Mouse (Mus musculus): ENCODE data around the gene Mapk8ip2. TPM values are rescaled to one million over a fixed set of nuclear protein-coding genes. Genes with fewer than 3 reads are reported as not detected.

Mapk8ip2 gene
- total and polyA plus RNA-seq, 3 experiments = 0.04 TPM; not detected in 2

- dilution Hi-C loops (cut with MboI; ENCODE audit: extremely low pct_ligation_motif_present, extremely low pct_unique_long_range_greater_than_20kb, low sequenced_read_pairs) (no loop called here), in situ Hi-C loops (cut with MboI; ENCODE audit: low pct_ligation_motif_present, low pct_unique_long_range_greater_than_20kb, low sequenced_read_pairs) (no loop called here)
- H3K36me3 ChIP-seq (replicated peaks in 1 of 2; ENCODE audit: control insufficient read depth in 1 of 2, insufficient read depth in 1 of 2, low read length in 1 of 2) = no peaks in the 10 kb centered on the region
- no peak overlapping the region for H3K27ac ChIP-seq (ENCODE audit: insufficient read depth, low read depth)
- H3K4me1 ChIP-seq (ENCODE audit: control insufficient read depth in 1 of 2, insufficient read depth in 2 of 2) = no peaks in the 10 kb centered on the region
- H3K27me3 ChIP-seq (replicated peaks) = peaks cover 12% of the 10 kb centered on the region
- H3K4me2 ChIP-seq (ENCODE audit: insufficient read depth, low read depth, poor library complexity, severe bottlenecking) = no peak overlapping the region
- H3K4me3 ChIP-seq (replicated peaks in 1 of 3; ENCODE audit: low read depth in 2 of 3, low read length in 2 of 3, poor library complexity in 1 of 3) = no peak overlapping the region
- H3K9ac ChIP-seq (ENCODE audit: insufficient read depth, low read depth) = no peak overlapping the region
- H3K9me3 ChIP-seq (replicated peaks; ENCODE audit: low read length) = peaks cover 15% of the 10 kb centered on the region
- TF ChIP-seq POLR2A (IDR thresholded peaks at IDR 0.05; ENCODE audit: low read depth, low read length) (no peak), MAFK (IDR thresholded peaks at IDR 0.05; ENCODE audit: insufficient replicate concordance, low read length) (no peak), ETS1 (conservative IDR thresholded peaks at IDR 0.05; ENCODE audit: low read depth, low read length) (no peak), GABPA (IDR thresholded peaks at IDR 0.05; ENCODE audit: insufficient replicate concordance, low read depth, low read length) (no peak), IRF4 (IDR thresholded peaks at IDR 0.05; ENCODE audit: low read depth, low read length) (no peak)
- no peak for DNase-seq (ENCODE audit: extremely low read depth)
- H3K79me2 ChIP-seq (replicated peaks; ENCODE audit: control insufficient read depth, extremely low read depth, insufficient read depth, poor library complexity, severe bottlenecking) = no peaks in the 10 kb centered on the region
These were observed 46.6 kb downstream of the Mapk8ip2 start for GRCm38 (mm10) chr15:89500221-89500791.

- dilution Hi-C loops (cut with MboI; ENCODE audit: extremely low pct_ligation_motif_present, extremely low pct_unique_long_range_greater_than_20kb, low sequenced_read_pairs) (no loop called here), in situ Hi-C loops (cut with MboI; ENCODE audit: low pct_ligation_motif_present, low pct_unique_long_range_greater_than_20kb, low sequenced_read_pairs) (no loop called here)
These were observed 47.6 kb downstream of the Mapk8ip2 start for GRCm38 (mm10) chr15:89501321-89501720.

GRCm38 (mm10) chr15:89504838-89505237 lies 51.1 kb downstream of the Mapk8ip2 start:
- no peak for TF ChIP-seq TBP (conservative IDR thresholded peaks at IDR 0.05; ENCODE audit: low read depth, low read length)
- Histone ChIP-seq H3K9me3 (replicated peaks; ENCODE audit: low read length) (peaks cover 7% of the 10 kb centered on the region), H3K79me2 (replicated peaks; ENCODE audit: control insufficient read depth, extremely low read depth, insufficient read depth, poor library complexity, severe bottlenecking) (no peaks in the 10 kb centered on the region), H3K4me1 (ENCODE audit: control insufficient read depth in 1 of 2, insufficient read depth in 2 of 2) (no peaks in the 10 kb centered on the region), H3K9ac (ENCODE audit: insufficient read depth, low read depth) (no peak overlapping the region), H3K4me2 (ENCODE audit: insufficient read depth, low read depth, poor library complexity, severe bottlenecking) (no peak overlapping the region), H3K36me3 (replicated peaks in 1 of 2; ENCODE audit: control insufficient read depth in 1 of 2, insufficient read depth in 1 of 2, low read length in 1 of 2) (no peaks in the 10 kb centered on the region), H3K27me3 (replicated peaks) (peaks cover 19% of the 10 kb centered on the region), H3K4me3 (replicated peaks in 1 of 3; ENCODE audit: low read depth in 2 of 3, low read length in 2 of 3, poor library complexity in 1 of 3) (no peak overlapping the region), H3K27ac (ENCODE audit: insufficient read depth, low read depth) (no peak overlapping the region)
- dilution Hi-C loops (cut with MboI; ENCODE audit: extremely low pct_ligation_motif_present, extremely low pct_unique_long_range_greater_than_20kb, low sequenced_read_pairs) = no loop called here
- in situ Hi-C loops (cut with MboI; ENCODE audit: low pct_ligation_motif_present, low pct_unique_long_range_greater_than_20kb, low sequenced_read_pairs) = no loop called here
- no peak for DNase-seq (ENCODE audit: extremely low read depth)

More at GRCm38 (mm10) chr15:89501321-89501720, 47.6 kb downstream of the Mapk8ip2 start:
- Histone ChIP-seq H3K4me2 (ENCODE audit: insufficient read depth, low read depth, poor library complexity, severe bottlenecking) (no peak overlapping the region), H3K9ac (ENCODE audit: insufficient read depth, low read depth) (no peak overlapping the region), H3K27ac (ENCODE audit: insufficient read depth, low read depth) (no peak overlapping the region), H3K9me3 (replicated peaks; ENCODE audit: low read length) (peaks cover 15% of the 10 kb centered on the region), H3K4me3 (replicated peaks in 1 of 3; ENCODE audit: low read depth in 2 of 3, low read length in 2 of 3, poor library complexity in 1 of 3) (no peak overlapping the region), H3K79me2 (replicated peaks; ENCODE audit: control insufficient read depth, extremely low read depth, insufficient read depth, poor library complexity, severe bottlenecking) (no peaks in the 10 kb centered on the region), H3K36me3 (replicated peaks in 1 of 2; ENCODE audit: control insufficient read depth in 1 of 2, insufficient read depth in 1 of 2, low read length in 1 of 2) (no peaks in the 10 kb centered on the region), H3K4me1 (ENCODE audit: control insufficient read depth in 1 of 2, insufficient read depth in 2 of 2) (no peaks in the 10 kb centered on the region), H3K27me3 (replicated peaks) (peaks cover 15% of the 10 kb centered on the region)
- TF ChIP-seq USF1 (IDR thresholded peaks at IDR 0.05; ENCODE audit: low read depth, low read length) = no peak
- no peak for TF ChIP-seq GABPA (IDR thresholded peaks at IDR 0.05; ENCODE audit: insufficient replicate concordance, low read depth, low read length)
- no peak for TF ChIP-seq ZC3H11A (IDR thresholded peaks at IDR 0.05; ENCODE audit: low read depth, low read length)
- no peak for TF ChIP-seq USF2 (conservative IDR thresholded peaks at IDR 0.05; ENCODE audit: low read depth, low read length)
- TF ChIP-seq ZNF384 (IDR thresholded peaks at IDR 0.05; ENCODE audit: low read depth, low read length) = no peak
- no peak for TF ChIP-seq POLR2A (IDR thresholded peaks at IDR 0.05; ENCODE audit: low read depth, low read length)
- DNase-seq (ENCODE audit: extremely low read depth) = no peak
